Mouse (Mus musculus) v-Abl transformed pro-B cells (cell line): Measurements from ENCODE around the gene Npdc1.

ENCODE experiments used
- in situ Hi-C, 2 experiments: fragments of 400-800 bp; cut with MboI; formaldehyde crosslinking; loops; one replicate each; pipeline ENCODE4 v1.15.1; 2025; ENCODE audit not compliant: unreplicated experiment in 2 of 2

The Npdc1 gene

DNA sequence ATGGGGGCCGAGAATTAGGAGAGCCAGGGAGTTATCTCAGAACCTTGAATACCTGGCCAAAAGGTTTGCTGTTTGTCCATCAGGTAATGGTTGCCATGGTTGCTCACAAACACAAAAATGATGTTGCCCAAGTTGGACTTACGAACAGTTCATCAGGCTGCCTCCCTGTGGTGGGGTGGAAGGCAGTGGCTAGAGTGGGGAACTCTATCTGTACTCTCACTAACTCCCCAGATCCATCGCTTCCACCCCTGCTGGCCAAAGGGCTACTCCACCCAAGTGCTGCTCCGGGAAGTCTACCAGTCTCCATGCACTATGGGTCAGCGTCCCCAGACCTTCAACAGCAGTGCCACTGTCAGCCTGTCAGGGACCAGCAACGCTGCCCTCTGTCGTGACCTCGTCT is at the start of gene Npdc1:
Gene Npdc1 (plus strand): TSS at position 301 of the 400 bp plus-strand sequence.
- in situ Hi-C loops, result no loop called here

DNA sequence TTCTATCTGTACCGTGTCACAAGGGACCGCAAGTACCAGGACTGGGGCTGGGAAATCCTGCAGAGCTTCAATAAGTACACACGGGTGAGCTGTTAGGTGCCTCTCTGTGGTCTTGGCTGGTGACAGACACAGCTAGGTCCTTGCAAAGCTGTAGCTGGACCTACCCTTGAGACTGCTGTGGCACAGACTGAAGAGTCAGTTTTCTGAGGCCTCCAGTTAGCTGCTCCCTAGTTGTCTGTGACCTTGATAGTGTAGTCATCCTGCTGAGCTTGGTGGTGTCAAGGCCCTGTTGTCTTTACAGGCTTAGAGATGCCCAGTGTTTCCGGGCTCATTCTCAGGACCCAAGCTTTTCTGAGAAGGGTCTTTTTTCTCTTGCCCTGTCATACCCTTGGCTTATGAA is 49.7 kb upstream of the Npdc1 start:
- in situ Hi-C loops, result no loop called here

DNA sequence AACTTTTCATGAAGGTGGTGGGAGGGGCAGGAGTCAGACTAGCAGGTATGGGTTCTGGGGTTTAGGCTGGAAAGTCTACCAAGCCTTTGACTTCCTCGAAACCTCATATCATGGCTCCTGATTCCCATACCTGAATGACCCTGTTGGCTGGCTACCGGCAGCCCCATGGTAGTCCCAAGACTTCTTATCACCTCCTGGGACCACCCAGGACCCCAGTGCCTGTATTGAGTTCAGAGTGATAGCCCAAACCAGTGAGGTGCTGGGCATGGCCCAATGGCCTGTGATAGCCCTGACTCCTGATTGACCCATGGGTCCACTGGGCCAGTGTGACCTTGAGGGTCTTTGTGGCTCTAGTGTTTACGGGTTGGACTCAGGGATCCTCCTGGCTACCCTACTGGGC is 48.5 kb upstream of the Npdc1 start:
- in situ Hi-C loops, result no loop called here

DNA sequence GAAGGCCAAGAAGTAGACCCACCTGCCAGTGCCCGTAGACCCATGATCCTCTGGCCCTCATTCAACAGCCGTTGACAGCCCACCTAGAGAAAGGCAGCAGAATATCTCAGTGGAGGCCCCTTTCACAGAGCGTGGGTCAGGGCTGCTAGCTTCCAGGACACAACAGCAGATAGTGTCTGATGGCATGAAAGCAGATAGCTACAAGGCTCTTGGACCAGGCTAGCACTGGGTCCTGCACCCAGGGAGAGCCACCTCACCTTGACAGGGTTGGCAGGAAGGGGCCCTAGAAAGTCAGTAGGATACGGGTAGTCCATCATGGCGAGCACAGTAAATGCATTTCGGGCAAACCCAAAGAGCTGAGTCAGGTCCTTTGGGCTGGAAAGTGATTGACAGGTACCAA is 44.9 kb upstream of the Npdc1 start:
- in situ Hi-C loops, result no loop called here

DNA sequence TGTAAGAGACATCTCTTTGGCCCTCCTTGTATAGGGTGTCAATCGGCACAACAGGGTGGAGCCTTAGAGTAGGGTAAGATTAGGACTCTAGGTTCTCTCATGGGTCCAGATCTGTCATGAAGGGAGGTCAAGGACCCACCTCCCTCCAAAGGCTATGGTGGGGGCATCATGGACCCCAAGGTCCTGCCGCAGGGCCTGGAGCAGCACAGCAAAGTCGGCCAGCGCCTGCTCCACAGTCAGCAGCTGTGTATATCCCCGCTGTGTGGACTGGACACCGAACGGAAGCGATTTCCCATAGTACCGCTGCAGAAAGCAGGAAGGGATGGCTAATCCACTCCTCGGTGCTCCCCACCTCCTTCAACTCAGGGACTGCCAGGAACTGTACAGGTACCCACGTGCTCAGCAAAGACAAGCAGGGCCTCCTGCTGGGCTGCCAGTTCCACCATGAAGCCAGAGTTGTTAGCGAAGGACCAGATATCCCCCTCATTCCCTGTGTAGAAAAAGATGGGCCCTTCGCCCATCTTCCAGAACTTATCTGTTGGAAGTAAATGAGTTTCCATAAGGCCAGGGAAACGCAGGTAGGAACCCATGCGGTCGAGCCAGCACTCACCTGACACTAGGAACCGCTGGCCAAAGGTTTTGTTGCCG is 43.6 kb upstream of the Npdc1 start:
- in situ Hi-C loops, result no loop called here

DNA sequence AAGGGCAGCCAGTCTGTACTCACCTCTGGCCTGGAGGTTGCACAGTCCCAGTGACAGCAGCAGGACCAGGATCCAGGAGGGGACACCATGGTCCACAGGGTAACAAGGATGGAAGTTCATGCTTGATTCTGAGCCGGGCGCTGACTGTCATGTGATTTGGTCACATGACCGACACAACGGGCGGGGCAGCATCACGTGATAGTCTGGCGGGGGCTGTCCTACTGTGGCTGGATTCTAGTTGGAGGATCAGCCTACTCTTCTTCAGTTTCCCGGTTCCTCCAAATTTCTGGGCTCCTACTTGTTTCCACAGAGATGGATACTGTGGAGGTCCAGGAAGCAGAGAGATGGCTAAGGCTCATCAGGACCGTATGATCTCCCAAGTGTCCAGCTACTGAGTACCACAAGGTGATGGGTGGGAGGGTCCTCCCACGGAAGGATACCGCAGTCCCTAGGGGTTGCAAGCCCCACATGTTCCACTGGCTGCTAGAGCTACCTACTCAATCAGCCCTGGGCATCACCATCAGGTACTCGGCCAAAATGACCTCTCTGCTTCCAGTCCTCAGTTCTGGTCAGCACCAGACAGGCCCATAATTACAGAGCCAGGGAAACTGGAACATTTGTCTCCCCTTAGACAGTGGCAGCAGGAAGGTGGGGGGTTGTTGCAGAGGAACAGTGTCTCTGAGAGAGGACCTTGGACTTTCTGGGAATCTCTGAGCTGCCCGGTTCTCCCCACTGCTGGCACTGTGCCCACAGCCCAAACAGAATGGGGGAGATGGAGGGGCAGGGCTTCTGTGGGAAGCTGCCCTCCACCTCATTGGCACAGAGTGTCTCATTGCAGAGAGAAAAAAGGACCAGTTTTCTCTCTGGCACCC is 42.7 kb upstream of the Npdc1 start, which contains the start of gene Dpp7:
Gene Dpp7 (minus strand): TSS at position 152 of the 872 bp plus-strand sequence.
- in situ Hi-C loops, result no loop called here

DNA sequence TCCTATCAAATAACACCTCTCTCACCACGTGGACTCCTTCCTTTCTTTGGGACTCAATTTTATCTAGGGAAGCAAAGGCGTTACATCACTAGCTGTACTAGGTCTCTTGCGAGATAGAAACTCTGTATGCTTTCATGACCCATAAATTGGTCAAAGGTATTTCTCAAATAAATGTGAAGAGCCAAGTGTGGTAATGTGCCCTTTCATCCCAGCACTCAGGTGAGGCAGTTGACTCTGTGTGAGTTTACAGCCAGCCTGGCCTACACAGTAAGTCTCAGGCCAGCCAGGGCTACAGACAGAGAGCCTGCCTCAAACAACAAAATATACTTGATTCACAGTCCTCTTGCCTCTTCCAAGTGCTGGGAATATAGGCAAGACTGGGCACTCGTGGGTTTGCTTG is 39.3 kb upstream of the Npdc1 start:
- in situ Hi-C loops, result no loop called here

DNA sequence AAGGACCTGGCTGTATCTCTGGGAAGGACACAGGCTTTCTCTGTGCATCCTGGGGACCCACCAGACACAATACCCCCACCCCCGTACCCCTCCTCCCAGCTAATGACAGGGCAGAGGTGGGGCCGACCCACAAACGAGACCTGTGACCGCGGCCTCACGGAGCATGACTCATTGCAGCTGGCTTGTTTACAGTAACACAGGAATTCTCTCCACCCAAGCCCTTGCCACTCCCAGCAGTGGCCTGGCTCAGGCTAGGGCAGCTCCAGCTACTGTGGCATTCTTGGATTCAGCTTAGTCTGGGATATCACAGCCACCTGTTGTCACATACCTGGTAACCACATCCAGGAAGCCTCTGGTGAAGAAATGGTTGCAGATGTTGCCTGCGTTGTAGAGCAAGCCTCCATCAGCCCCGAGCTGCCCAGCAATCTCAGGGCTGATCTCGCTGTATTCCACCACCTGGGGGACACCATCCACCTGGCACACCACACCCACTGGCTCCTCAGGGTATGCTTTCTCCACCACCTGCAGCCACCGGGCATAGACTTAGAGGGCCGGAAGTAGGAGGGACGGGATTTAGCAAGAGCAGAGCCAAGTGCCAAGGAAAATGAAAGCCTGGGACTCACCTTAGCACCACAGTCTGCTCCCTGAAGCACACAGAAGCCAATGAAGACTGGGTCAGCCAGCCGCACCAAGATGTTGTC is 35.5 kb upstream of the Npdc1 start:
- in situ Hi-C loops, result no loop called here

DNA sequence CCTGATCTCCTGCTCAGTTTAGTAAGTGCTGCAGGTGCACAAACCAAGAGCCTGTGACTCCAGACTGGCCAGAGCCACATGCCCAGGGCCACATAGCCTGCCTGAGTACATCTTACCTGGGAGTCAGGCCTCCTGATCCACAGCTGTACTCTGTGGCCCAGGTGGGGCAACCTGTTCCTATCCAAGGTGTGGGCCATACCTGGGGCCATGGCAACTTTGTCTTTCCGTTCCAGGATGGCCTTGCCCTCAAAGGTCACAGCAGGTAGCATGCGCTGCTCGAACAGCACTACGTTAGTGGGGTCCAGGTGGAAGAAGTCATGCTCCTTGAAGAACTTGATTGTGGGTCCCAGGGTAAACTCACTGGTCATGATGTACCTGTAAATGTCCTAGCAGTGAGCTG is 34.8 kb upstream of the Npdc1 start:
- in situ Hi-C loops, result no loop called here

DNA sequence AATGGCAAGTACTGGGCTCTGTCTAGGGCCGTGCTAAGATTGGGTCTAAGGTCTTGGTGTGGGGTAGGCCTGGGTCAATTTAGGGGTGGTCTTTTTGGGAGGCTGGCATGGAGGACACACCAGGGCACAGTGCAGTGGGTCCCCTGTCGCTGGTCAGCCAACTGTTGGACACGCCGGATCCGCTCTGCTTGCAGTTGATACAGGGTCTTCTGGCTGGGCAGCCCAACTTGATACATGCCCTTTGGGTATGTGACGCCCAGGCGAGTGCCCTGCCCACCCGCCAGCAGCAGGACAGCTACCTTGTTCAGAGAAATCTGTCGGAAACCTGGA is 34.4 kb upstream of the Npdc1 start:
- in situ Hi-C loops, result loop anchor here in 1 of 2 experiments (5.0 kb wide), 1 partner anchor 32 kb away; the partner anchor contains the start of gene Man1b1

DNA sequence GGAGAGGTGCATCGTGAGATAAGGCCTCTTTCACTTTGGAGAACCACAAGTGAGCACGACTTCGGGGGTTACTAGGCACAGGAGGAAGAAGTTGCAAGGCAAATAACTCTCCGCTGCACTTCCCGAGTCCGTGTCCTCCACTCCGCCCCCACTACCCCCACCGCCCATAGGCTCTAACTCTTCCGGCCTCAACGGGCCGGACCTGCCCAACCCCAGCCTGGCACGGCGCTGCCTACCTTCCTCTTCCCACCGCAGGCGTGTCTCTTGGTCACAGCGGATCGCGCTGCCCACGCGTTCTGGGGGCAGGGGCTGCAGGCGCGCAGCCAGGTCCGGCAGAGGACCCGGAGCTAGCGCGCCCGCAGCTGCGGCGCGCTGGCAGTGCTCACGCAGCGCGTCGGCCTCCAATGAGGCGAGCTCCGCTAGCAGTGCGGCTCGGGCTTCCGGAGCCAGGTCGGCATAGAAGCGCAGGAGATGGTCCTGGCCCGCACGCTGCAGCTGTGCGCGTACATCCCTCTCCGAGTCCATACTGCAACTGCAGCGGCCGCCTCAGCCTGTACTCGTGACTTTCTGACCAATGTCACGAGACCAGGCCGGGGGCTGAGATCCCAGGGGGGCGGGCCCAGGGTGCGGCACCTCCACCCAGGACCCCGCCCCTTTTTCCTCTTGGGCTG is 33.9 kb upstream of the Npdc1 start, which contains the start of gene Uap1l1:
Gene Uap1l1 (minus strand): TSS at position 592 of the 671 bp plus-strand sequence.
- in situ Hi-C loops, result loop anchor here in 1 of 2 experiments (5.0 kb wide), 1 partner anchor 33 kb away; the partner anchor contains the start of gene Man1b1

DNA sequence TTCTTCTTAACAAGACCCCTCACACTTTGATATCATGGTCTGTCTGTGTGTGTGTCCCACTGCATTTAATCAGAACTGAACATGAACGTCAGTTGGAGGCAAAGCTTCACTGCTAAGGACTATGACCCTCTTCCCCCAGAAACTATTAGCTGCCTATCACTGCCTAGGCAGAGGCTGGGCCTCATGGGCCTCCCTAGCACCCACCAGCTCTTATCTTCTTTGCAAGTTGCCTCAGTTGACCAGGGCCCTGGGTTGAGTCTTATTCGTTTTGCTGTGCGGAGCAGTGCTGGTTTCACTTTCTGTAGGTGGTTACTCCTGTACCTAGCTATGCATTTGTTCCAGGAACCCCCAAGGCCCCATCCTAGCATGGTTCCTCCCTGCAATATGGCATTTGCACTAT is 29.2 kb upstream of the Npdc1 start:
- in situ Hi-C loops, result loop anchor here in 1 of 2 experiments (5.0 kb wide), 1 partner anchor 38 kb away; the partner anchor contains the start of gene Man1b1

DNA sequence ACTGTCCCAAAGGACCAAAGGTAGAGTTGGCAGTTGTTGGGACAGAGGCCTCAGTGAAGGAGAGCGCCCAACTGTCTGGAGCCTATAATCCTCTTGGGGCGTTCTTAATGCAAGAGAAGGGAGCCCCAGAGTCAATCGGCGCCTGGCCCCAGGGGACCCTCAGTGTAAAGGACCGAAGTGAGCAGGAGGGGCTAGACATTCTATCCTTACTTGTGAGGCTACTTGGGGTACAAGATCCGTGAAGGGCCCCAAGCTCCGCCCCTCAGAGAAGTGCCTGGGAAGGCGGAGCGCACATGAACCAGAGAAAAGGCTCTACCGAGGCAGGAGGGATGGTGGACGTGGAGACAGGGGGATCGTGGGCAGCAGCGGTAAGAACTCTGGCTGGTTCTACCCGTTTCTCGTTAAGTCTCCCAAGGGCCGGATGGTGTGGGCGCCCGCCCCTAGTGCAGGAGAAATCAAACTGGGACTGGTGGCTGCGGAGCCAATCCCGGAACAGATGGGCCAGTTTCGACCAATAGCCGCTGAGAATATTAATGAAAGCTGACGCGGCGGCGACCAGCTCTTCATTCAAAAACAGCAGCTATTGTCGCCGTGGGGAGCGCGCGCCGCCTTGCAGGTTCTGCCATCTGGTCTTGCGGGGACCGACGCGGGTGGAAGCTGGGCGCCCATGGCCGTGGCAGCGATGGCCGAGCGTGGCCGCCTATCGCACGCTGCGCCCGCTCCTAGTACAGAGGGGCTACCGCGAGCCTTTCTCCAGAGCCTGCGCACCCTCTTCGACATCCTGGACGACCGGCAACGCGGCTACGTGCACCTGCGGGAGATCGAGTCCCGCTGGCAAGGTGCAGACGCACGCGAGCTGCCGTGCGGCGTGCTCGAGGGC is 27.1 kb upstream of the Npdc1 start, which contains the start of gene Sapcd2:
Gene Sapcd2 (plus strand): TSS at position 558 of the 880 bp plus-strand sequence.
- in situ Hi-C loops, result no loop called here

DNA sequence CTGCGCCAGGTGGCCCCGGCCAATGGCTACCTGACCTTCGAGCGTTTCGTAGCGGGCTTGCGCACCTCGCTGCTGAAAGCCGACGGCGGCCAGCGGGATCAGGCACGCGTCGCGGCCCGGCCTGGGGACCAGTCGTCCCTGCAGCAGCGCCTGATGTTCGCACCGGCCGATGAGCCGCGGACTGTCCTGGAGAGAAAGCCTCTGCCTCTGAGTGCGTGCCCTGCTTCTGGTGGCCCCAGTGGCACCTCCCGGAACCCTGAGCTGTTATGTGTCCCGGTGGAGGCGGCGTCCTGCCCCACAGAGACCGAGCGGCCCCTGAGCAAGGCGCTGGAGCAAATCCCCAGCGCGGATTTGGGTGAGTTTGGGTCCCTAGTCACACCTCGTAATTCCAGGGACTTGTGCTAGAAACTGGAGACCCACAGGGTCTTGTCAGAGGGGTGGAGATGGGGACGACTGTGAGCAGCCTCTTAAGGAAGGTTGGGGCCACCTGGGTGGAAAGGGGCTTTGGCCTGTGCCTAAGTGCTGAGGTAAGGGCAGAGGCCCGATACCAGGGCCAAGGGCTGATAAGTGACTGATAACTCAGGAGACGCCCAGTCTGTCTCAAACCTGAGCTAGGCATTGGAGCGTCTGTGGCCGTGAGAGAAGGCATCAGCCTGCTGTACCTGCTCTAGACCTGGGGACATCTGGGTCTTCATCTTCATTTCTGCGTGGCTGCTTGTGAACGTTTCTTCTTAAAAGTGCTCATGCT is 26.3 kb upstream of the Npdc1 start:
- in situ Hi-C loops, result no loop called here

DNA sequence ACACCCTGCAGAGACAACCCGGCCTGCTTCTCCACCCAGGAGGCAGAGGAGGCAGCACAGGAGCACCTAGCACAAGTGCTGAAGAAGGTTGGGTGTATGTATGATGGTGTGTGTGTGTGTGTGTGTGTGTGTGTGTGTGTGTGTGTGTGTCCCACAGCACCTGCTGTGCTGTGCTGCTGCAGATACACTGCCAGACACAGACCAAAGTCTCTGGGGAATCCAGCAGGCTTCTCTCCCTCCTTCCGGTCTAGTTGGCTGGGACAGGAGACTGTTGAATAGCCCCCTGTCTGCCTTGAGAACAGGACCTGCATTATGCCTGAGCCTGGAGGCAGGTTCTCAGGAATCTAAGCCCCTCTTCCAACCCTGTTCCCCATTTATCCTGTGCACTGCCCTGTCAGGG is 25.7 kb upstream of the Npdc1 start:
- in situ Hi-C loops, result no loop called here

DNA sequence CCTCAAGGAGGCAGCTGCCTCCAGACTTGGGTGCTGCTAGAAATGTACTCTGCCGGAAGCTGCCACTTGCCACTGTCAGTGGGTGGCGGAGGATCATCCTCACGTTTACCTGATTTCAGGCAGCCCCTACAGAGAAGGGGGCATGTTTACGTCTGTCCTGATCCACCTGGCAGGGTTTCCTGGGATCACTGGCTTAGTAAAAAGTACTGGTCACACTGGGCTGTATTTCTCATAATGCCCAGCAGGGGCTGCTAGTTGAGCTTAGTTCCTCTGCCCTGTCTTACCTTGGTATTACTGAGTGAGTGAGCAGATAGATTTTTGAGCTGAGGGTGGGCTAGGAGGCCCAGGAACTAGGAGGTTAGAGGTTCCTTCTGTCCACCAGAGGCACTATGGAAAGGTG is 22.6 kb upstream of the Npdc1 start:
- in situ Hi-C loops, result no loop called here

DNA sequence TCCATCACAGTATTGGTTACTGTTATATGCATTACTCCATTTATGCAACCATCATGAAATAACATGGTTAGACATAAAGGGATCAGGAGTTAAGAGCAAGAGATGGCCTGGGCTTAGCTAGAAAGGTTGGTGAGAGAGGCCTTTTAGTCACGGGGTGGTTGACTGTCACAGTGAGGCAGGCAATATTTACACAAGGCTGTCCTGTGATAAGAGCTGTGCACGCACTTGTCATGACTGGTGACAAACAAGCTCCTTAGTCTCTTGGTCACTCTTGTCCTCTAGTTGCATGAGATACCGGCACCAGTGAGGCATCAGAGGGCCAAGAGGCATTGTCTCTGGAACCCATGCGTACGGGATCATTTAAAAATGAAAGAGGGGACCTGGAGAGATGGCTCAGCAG is 14.7 kb upstream of the Npdc1 start:
- in situ Hi-C loops, result no loop called here

DNA sequence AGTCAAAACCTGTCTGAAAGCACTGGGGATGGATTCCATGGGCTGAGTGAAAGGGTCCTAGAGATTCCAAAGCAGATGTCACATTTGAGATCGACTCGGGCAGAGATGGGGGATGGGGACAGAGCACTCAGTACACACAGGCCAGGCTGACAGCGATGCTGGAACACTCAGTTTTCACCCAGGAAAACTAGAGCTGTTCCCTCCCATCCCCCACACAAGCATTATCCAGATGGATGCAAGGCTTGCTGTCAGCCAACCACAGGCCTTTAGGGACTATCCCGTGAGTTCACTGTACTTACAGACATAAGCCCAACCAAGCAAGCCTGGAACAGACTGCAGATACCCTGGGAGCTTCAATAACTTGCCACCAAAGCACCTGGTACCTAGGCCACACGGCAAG is 7.9 kb upstream of the Npdc1 start:
- in situ Hi-C loops, result no loop called here
